Mouse (Mus musculus) c-Kit-negative CD71-positive TER-119-positive erythroid progenitor cells, embryonic 14.5 days (primary cell): Measurements from ENCODE around the gene Prkn.

Experiments used
- DNase-seq: peaks from one replicate; pipeline ENCODE4 v3.0.0-alpha.2; 2013; ENCODE audit warnings: low read depth, low spot score

Prkn gene

GRCm38 (mm10) chr17:11394607-11395006 lies 554.4 kb downstream of the Prkn start:
- no peak for DNase-seq

GRCm38 (mm10) chr17:11397678-11398077 lies 557.5 kb downstream of the Prkn start:
- DNase-seq, result no peak

- DNase-seq, result no peak
These were observed 562.2 kb downstream of the Prkn start for GRCm38 (mm10) chr17:11402225-11402875.

GRCm38 (mm10) chr17:11411414-11411813 lies 571.2 kb downstream of the Prkn start:
- DNase-seq, result no peak

GRCm38 (mm10) chr17:11413688-11414087 lies 573.5 kb downstream of the Prkn start:
- DNase-seq, result no peak

GRCm38 (mm10) chr17:11414288-11414687 lies 574.1 kb downstream of the Prkn start:
- DNase-seq, result no peak

GRCm38 (mm10) chr17:11417150-11417549 lies 577.0 kb downstream of the Prkn start:
- DNase-seq, result no peak

GRCm38 (mm10) chr17:11419484-11419883 lies 579.3 kb downstream of the Prkn start:
- DNase-seq, result no peak

- DNase-seq, result no peak
These were observed 580.7 kb downstream of the Prkn start for GRCm38 (mm10) chr17:11420839-11421238.

GRCm38 (mm10) chr17:11421264-11421940 lies 581.2 kb downstream of the Prkn start:
- DNase-seq, result no peak

- no peak for DNase-seq
These were observed 591.1 kb downstream of the Prkn start for GRCm38 (mm10) chr17:11431323-11431722.

- no peak for DNase-seq
These were observed 592.4 kb downstream of the Prkn start for GRCm38 (mm10) chr17:11432593-11432992.

GRCm38 (mm10) chr17:11462721-11463120 lies 622.5 kb downstream of the Prkn start:
- no peak for DNase-seq

- DNase-seq, result no peak
These were observed 625.9 kb downstream of the Prkn start for GRCm38 (mm10) chr17:11466095-11466494.

- no peak for DNase-seq
These were observed 628.4 kb downstream of the Prkn start for GRCm38 (mm10) chr17:11468624-11469023.

GRCm38 (mm10) chr17:11483032-11483431 lies 642.8 kb downstream of the Prkn start:
- no peak for DNase-seq

GRCm38 (mm10) chr17:11490051-11490450 lies 649.9 kb downstream of the Prkn start:
- no peak for DNase-seq

- DNase-seq, result no peak
These were observed 662.4 kb downstream of the Prkn start for GRCm38 (mm10) chr17:11502556-11502955.

GRCm38 (mm10) chr17:11504496-11504895 lies 664.3 kb downstream of the Prkn start:
- DNase-seq, result no peak

- no peak for DNase-seq
These were observed 666.9 kb downstream of the Prkn start for GRCm38 (mm10) chr17:11507082-11507481.

GRCm38 (mm10) chr17:11510081-11510480 lies 669.9 kb downstream of the Prkn start:
- no peak for DNase-seq

GRCm38 (mm10) chr17:11514032-11514761 lies 674.0 kb downstream of the Prkn start:
- no peak for DNase-seq

GRCm38 (mm10) chr17:11515619-11516018 lies 675.4 kb downstream of the Prkn start:
- no peak for DNase-seq
